Mouse (Mus musculus): Measurements from ENCODE around the gene Slf2. TPM values are rescaled to one million over a fixed set of nuclear protein-coding genes. Genes with fewer than 3 reads are reported as not detected.

Gene Slf2
- total and polyA plus RNA-seq, 3 experiments, result 20.6 to 22.9 (median 22.6) TPM

GRCm38 (mm10) chr19:45025937-45026568, 95.1 kb downstream of the Slf2 start:
- peaks cover 0 to 28% of the 10 kb centered on the region in 2 experiments for H3K36me3 ChIP-seq (replicated peaks in 1 of 2; ENCODE audit: control insufficient read depth in 1 of 2, insufficient read depth in 1 of 2, low read length in 1 of 2)
- H3K4me1 ChIP-seq (ENCODE audit: control insufficient read depth in 1 of 2, insufficient read depth in 2 of 2), result peaks cover 9 to 10% of the 10 kb centered on the region in 2 experiments
- DNase-seq (ENCODE audit: extremely low read depth), result no peak
- in situ Hi-C loops (cut with MboI; ENCODE audit: low pct_ligation_motif_present, low pct_unique_long_range_greater_than_20kb, low sequenced_read_pairs), result loop anchor here (25.0 kb wide), 1 partner anchor 439 kb away; no protein-coding TSS in a partner anchor
- no peak overlapping the region for H3K4me2 ChIP-seq (ENCODE audit: insufficient read depth, low read depth, poor library complexity, severe bottlenecking)
- no peak overlapping the region for H3K4me3 ChIP-seq (replicated peaks in 1 of 3; ENCODE audit: low read depth in 2 of 3, low read length in 2 of 3, poor library complexity in 1 of 3)
- H3K9ac ChIP-seq (ENCODE audit: insufficient read depth, low read depth), result no peak overlapping the region
- dilution Hi-C loops (cut with MboI; ENCODE audit: extremely low pct_ligation_motif_present, extremely low pct_unique_long_range_greater_than_20kb, low sequenced_read_pairs), result no loop called here
- no peak overlapping the region for H3K27ac ChIP-seq (ENCODE audit: insufficient read depth, low read depth)
- TF ChIP-seq UBTF (IDR thresholded peaks at IDR 0.05; ENCODE audit: low read depth, low read length), result no peak
- no peak for TF ChIP-seq RAD21 (IDR thresholded peaks at IDR 0.05; ENCODE audit: low read depth, low read length)
- TF ChIP-seq CHD1 (IDR thresholded peaks at IDR 0.05; ENCODE audit: low read depth, low read length), result no peak
- TF ChIP-seq MXI1 (IDR thresholded peaks at IDR 0.05; ENCODE audit: low read depth, low read length), result no peak
- no peak for TF ChIP-seq POLR2A (IDR thresholded peaks at IDR 0.05; ENCODE audit: low read depth, low read length)
- no peak for TF ChIP-seq KAT2A (IDR thresholded peaks at IDR 0.05; ENCODE audit: insufficient replicate concordance, low read length)
- no peak for TF ChIP-seq ZMIZ1 (IDR thresholded peaks at IDR 0.05; ENCODE audit: low read depth, low read length)
- no peak for TF ChIP-seq GABPA (IDR thresholded peaks at IDR 0.05; ENCODE audit: insufficient replicate concordance, low read depth, low read length)
- TF ChIP-seq SIN3A (IDR thresholded peaks at IDR 0.05; ENCODE audit: low read length), result no peak
- no peak for TF ChIP-seq JUN (IDR thresholded peaks at IDR 0.05; ENCODE audit: insufficient read depth, low read depth, low read length)
- no peak for TF ChIP-seq ZKSCAN1 (IDR thresholded peaks at IDR 0.05; ENCODE audit: borderline replicate concordance, low read depth, low read length)
- no peak for TF ChIP-seq ETS1 (conservative IDR thresholded peaks at IDR 0.05; ENCODE audit: low read depth, low read length)
- no peak for TF ChIP-seq E2F4 (IDR thresholded peaks at IDR 0.05; ENCODE audit: insufficient replicate concordance, low read depth, low read length)
- TF ChIP-seq POLR2AphosphoS2 (IDR thresholded peaks at IDR 0.05; ENCODE audit: low read depth, low read length), result no peak
- no peak for TF ChIP-seq TCF12 (IDR thresholded peaks at IDR 0.05; ENCODE audit: low read depth, low read length)
- no peak for TF ChIP-seq ZNF384 (IDR thresholded peaks at IDR 0.05; ENCODE audit: low read depth, low read length)
- no peak for TF ChIP-seq CTCF (conservative IDR thresholded peaks at IDR 0.05 in 1 of 2, IDR thresholded peaks at IDR 0.05 in 1 of 2; ENCODE audit: low read depth in 2 of 2, low read length in 2 of 2)
- no peak for TF ChIP-seq USF1 (IDR thresholded peaks at IDR 0.05; ENCODE audit: low read depth, low read length)
- TF ChIP-seq CHD2 (IDR thresholded peaks at IDR 0.05; ENCODE audit: low read length), result no peak
- peaks cover 50% of the 10 kb centered on the region for H3K27me3 ChIP-seq (replicated peaks)
- no peaks in the 10 kb centered on the region for H3K9me3 ChIP-seq (replicated peaks; ENCODE audit: low read length)
- no peaks in the 10 kb centered on the region for H3K79me2 ChIP-seq (replicated peaks; ENCODE audit: control insufficient read depth, extremely low read depth, insufficient read depth, poor library complexity, severe bottlenecking)

- Histone ChIP-seq H3K79me2 (replicated peaks; ENCODE audit: control insufficient read depth, extremely low read depth, insufficient read depth, poor library complexity, severe bottlenecking) (no peaks in the 10 kb centered on the region), H3K4me2 (ENCODE audit: insufficient read depth, low read depth, poor library complexity, severe bottlenecking) (no peak overlapping the region), H3K4me3 (replicated peaks in 1 of 3; ENCODE audit: low read depth in 2 of 3, low read length in 2 of 3, poor library complexity in 1 of 3) (no peak overlapping the region), H3K9me3 (replicated peaks; ENCODE audit: low read length) (no peaks in the 10 kb centered on the region), H3K27ac (ENCODE audit: insufficient read depth, low read depth) (no peak overlapping the region), H3K36me3 (replicated peaks in 1 of 2; ENCODE audit: control insufficient read depth in 1 of 2, insufficient read depth in 1 of 2, low read length in 1 of 2) (peaks cover 0 to 28% of the 10 kb centered on the region in 2 experiments), H3K27me3 (replicated peaks) (peaks cover 47% of the 10 kb centered on the region), H3K9ac (ENCODE audit: insufficient read depth, low read depth) (no peak overlapping the region), H3K4me1 (ENCODE audit: control insufficient read depth in 1 of 2, insufficient read depth in 2 of 2) (peaks cover 8 to 15% of the 10 kb centered on the region in 2 experiments)
- DNase-seq (ENCODE audit: extremely low read depth), result no peak
- no peak for TF ChIP-seq NELFE (IDR thresholded peaks at IDR 0.05; ENCODE audit: low read depth, low read length)
- TF ChIP-seq CHD1 (IDR thresholded peaks at IDR 0.05; ENCODE audit: low read depth, low read length), result no peak
- in situ Hi-C loops (cut with MboI; ENCODE audit: low pct_ligation_motif_present, low pct_unique_long_range_greater_than_20kb, low sequenced_read_pairs) (loop anchor here (25.0 kb wide), 1 partner anchor 440 kb away; no protein-coding TSS in a partner anchor), dilution Hi-C loops (cut with MboI; ENCODE audit: extremely low pct_ligation_motif_present, extremely low pct_unique_long_range_greater_than_20kb, low sequenced_read_pairs) (no loop called here)
Observed at GRCm38 (mm10) chr19:45026958-45027670, 96.2 kb downstream of the Slf2 start.
